Mouse (Mus musculus) heart, adult 11 months (tissue): Measurements from ENCODE around the gene Eno4.
"Not testable (repeated sequence)": the region's sequence is repeated elsewhere in the genome, so short reads cannot be mapped to it uniquely, and the experiment has no call there.

Source experiments
- DNase-seq: peaks from one replicate; pipeline ENCODE4 v3.0.0; 2022

The Eno4 gene

GRCm38 (mm10) chr19:58942841-58943828 lies at the start of gene Eno4, which contains the start of gene Hspa12a:
TSS of gene Eno4 (plus strand) at chr19:58943425.
TSS of gene Hspa12a (minus strand) at chr19:58943654.
- peak; percentile 100 for DNase-seq

GRCm38 (mm10) chr19:58896216-58896615 lies 47.0 kb upstream of the Eno4 start:
- DNase-seq, result no peak

GRCm38 (mm10) chr19:58900471-58900870 lies 42.8 kb upstream of the Eno4 start:
- not testable (repeated sequence) for DNase-seq

DNA sequence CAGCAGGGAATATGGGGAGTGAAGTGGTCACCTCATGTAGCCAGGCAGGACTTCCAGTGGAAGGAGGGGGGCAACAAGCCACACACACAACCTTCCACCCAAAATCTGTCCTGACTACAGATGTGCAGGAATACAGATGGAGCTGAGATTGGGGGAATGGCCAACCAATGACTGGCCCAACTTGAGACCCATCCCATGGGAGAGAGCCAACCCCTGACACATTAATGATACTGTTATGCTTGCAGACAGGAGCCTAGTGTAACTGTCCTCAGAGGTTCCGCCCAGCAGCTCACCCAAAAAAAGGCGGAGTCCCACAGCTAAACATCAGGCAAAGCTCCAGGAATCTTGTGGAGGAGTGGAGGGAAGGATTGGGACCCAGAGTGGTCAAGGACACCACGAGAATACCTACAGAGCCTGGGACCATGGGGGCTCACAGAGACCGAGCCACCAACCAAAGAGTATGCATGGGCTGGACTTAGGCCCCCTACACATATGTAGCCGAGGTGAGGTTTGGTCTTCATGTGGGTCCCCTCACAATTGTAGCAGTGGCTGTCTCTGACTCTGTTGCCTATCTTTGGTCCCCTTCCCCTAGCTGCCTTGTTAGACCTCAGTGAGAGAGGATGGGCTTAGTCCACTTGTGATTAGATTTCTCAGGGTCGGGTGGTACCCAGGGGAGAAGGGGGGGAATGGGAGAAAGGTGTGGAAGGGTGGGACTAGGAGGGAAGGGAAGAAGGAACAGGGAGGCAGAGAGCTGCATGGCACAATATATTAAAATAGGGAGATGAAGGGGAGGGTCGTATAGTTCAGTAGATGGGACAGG lies 39.9 kb upstream of the Eno4 start:
- DNase-seq, result peak; percentile 91

DNA sequence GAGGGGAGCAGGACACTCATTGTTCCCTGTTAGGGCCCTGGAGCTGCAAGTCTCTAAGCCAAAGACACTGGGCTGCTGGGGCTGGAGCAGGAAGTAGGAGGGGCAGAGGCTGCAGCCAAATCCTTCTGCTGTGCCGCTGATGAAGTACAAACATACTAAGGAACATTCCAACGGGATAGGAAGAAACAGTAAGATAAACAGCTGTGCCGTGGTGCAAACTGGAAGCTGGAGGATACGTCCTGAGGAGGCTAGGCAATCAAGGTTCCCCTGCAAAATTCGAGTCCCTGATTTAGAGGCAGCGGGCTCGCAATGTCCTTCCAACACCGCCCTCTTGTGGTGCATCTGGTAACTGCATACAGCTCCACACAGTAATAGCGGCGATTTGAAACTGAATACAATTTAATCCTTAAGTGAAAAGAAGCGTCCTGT lies 39.3 kb upstream of the Eno4 start:
- peak; percentile 98 for DNase-seq

GRCm38 (mm10) chr19:58906685-58907084 lies 36.5 kb upstream of the Eno4 start:
- DNase-seq, result no peak

DNA sequence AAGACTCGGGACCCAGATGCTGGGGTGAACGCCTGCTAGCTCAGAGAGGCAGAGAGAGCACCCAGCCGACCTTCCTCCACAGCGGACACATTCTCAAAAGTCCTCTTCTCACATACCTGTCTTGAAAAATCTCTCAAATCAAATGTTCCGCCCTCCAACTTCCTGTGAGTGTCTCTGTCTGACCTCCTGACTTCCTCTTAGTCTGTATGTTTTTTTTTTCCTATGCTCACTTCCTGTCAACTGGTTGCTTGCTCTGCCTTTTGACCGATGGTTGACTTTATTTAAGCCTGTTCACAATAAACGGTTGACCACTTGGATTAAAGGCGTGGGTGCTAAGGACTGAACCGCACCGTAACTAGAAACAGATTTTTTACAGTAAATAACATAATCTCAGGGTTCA lies 35.2 kb upstream of the Eno4 start:
- no peak for DNase-seq

DNA sequence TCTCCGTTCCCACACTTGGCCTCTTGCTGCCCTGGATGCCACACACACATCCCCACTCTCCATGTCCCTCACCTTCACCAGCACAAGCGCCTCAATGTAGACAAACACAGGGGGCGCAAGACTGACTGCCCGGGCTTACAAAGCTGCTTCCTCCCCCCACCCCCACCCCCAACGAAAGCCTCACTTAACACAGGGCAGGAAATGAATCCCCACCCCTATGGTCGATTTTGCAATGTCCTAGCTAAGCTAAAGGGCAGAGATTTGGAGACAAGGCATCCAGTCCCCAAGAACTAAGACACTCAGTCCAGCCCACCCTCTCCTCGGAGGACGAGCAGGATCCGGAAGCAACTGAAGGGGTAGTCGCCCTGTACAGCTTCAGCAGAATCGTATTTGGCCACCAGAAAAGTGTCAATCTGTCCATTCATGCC lies 32.3 kb upstream of the Eno4 start:
- DNase-seq, result no peak

DNA sequence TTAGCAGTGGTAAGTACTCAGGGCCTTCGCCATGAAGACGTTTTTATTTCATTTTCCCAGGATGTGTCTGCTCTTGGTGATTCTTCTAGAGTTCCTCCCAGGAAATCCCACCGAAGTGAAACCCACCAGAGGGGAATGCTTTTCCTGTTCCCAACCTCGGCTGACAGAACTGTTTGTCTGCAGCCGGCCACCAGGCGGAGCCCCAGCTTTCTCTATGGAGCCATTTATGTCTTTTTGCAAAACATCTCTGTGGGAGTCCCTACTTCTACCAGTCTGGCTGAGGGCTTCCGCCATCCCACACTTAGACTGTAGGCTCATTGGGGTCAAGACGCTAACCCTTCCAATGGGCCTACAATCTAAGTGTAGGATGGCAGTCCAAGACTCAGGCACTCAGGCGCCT lies 31.8 kb upstream of the Eno4 start:
- DNase-seq, result peak; percentile 92

DNA sequence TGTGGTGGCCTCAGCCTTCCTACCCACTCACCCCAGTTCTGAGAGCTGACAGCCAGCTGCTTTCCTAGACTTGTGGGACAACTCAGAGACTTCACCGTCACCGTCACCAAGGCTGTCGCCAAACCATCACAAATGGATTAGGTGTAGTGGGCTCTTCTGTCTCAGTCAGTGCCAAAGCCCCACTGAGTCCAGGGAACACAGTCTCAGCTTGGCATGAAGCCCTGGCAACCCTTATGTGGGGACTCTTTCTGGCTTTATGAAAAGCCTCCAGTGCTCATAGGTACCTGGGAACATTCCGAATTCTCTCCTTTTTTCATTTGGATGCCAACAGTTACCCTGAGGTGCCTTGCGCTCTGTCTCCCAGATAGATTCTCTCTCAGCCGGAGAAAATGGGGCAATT lies 29.9 kb upstream of the Eno4 start:
- DNase-seq, result no peak

GRCm38 (mm10) chr19:58918597-58918996 lies 24.6 kb upstream of the Eno4 start:
- no peak for DNase-seq

DNA sequence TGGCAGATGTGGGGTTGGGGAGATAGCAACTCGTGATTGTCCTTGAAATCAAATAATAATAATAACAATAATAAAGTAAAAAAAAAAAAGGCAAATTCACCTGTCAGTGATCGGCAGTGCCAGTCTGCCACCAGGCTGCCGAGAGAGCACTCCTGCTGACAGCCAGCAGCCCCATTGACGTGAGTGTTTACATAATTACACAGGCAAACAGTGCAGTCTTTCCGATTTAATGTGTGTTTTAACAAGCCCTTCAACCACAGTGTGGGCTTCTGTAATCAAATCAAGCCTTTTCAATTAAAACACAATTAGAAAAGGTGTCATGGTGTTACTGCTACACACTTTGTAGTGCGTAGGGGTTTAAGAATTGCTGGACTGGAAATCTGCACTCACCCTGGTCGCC lies 24.1 kb upstream of the Eno4 start:
- no peak for DNase-seq

DNA sequence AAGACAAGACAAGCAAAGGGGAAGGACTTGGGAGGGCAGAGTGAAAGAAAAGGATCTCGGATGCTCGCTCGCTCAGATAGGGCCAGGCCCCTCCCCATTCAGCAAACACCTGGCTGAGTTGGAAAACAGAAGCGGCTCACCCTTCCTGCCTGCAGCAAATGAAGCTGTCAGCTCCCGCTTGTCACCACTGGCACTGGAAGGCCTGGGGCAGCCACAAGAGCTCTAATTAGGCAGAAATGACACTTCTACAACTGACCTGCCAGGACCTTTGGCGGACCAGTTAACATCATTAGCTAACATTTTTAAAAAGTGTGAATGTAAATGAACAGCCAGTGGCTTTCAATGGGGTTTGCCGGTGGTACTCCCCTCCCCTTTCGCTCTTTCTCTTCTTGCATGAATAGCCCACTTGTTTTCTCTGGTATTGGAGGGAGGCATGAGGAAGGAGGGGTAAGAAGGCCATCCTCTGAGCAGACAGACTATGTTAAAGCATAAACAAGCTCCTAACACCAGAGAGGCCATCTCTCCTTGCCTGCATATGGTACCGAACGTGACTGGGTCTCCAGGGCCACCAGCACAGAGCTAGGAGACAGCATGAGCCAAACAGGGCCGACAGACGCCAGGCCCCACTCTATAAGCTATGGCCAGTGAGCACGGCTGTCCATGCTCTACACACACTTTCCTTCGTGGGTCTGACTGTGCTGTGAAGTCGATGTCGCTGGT lies 12.0 kb upstream of the Eno4 start:
- DNase-seq, result no peak

DNA sequence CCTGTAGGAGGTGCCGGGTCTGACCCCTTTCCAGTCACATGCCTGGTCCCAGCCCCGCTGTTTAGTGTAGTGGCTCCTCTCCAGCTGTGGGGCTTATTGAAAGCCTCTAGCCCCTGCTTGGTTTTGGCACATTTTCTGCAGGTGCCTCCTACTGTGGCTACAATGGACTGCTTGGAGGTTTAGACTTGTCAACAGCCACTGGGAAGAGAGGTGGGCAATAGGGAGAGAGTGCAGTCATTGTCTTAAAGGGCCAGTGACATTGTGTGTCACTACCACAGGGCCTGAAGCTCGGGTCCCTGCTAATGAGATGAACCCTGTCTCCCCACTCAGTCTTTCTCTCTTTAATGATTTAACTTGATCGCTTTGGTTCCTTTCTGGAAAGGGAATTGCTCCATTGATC lies 10.2 kb upstream of the Eno4 start:
- DNase-seq, result no peak

DNA sequence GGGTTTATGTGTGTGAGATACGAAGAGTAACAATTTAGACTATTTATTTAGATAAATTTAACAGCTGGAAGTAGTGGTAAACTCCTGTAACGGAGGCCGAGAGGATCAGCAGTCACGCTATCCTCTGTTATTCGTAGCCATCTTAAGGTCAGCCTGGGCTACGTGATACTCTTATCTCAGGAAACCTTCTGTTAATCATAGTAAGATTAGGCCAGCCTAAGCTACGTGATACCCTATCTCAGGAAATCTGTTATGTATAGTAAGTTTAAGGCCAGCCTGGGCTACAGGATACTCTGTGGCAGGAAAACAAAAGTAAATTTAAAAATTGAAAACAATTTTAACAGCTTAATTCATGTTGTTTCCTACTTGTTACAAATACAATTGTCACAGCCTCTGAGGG lies 2.7 kb downstream of the Eno4 start:
- DNase-seq, result no peak

- DNase-seq, result no peak
Observed at GRCm38 (mm10) chr19:58951521-58951920, 8.3 kb downstream of the Eno4 start.

GRCm38 (mm10) chr19:58952236-58952635 lies 9.0 kb downstream of the Eno4 start:
- no peak for DNase-seq

DNA sequence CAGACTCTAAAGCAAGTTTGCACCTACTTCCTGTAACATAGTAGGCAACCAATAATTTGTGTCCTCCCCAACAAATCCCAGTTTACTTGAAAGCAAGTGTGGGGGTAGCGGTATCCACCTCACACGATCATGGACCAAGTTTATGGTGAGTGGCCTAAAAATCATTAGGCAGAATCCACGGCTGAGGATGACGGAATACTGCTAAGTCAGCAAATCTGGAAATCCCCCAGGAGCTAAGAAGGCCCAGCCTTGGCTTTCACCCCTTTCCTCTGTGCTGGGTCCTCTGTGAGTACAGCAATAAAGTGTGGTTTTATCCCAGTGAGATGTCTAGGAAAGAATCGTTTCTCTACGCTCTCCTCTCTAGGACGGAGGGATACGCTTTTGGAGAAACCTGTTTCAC lies 11.6 kb downstream of the Eno4 start:
- DNase-seq, result no peak

DNA sequence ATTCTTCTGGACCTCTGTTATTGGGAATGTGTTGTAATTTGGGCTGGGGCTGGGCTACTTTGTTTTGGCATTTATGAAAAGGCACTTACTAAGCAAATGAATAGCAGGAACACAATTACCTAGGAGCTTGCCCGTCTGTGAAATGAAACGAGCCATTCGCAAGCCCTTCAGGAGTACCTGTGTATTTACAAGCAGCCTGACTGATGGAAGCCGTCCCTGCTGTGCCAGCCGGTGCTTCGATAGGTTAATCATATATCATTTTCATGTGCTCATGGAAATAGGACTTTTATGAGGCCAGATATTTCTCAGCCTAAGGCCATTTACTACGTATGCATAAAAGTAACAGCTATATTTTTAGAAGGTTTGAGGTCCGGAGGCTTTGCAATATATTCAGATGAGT lies 19.8 kb downstream of the Eno4 start:
- no peak for DNase-seq

DNA sequence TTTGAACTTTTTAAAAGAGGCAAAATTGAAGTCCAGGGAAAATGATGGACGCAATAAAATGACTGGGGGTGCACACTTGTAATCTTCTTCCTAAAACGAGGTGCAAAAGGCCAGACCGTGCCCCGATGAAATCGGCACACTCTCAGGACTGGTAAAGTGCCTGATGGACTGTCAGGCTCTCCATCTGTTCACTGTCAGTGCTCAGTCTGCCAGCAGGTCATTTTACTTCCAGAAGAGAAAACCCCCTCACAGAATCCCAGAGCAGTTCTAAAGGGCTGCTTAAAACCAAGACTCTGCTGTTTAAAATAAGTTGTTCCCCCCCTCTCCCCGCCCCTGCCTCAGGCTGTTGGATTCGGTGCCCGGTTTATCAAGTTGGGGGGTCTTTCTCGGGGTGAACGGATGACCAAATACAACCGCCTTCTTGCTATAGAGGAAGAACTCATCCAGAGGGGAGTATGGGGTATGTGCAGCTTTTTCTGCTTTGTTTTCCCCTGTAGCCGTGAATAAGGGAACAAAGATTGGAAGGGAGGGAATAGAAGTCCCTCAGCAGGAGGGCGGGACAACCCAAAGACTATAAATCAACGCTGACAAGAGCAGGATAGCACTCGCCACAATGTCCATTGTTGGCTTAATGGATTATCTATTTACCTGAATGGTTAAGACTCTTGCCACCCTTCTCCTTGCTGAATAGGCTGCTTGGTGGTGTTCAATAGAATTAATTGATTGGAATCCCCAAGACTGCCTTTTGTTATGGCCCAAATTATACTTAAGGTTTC lies 25.7 kb downstream of the Eno4 start:
- DNase-seq, result no peak

- DNase-seq, result no peak
Observed at GRCm38 (mm10) chr19:58970826-58971225, 27.6 kb downstream of the Eno4 start.

- no peak for DNase-seq
Observed at GRCm38 (mm10) chr19:58974126-58974525, 30.9 kb downstream of the Eno4 start.
